Mouse (Mus musculus) myocyte (in vitro differentiated cells): ENCODE results near the gene Ppil2. TPM values are rescaled to one million over a fixed set of nuclear protein-coding genes. Genes with fewer than 3 reads are reported as not detected.

Experiments used
- H3K27me3 ChIP-seq: one replicate; pipeline ENCODE4 v1.6.1; 2011; ENCODE audit not compliant: control insufficient read depth, insufficient read depth, insufficient read length
- H3K36me3 ChIP-seq: one replicate; pipeline ENCODE4 v1.6.1; 2011; ENCODE audit not compliant: control insufficient read depth, insufficient read depth
- H3K4me2 ChIP-seq: one replicate; pipeline ENCODE4 v1.6.1; 2011; ENCODE audit warnings: low read depth, control low read depth
- H3K4me3 ChIP-seq: one replicate; pipeline ENCODE4 v1.5.1; 2011; ENCODE audit warnings: mild to moderate bottlenecking, control low read depth, moderate library complexity
- H3K79me2 ChIP-seq: one replicate; pipeline ENCODE4 v1.6.1; 2011; ENCODE audit not compliant: control insufficient read depth, insufficient read depth
- H3ac ChIP-seq: one replicate; pipeline ENCODE4 v1.6.1; 2011; ENCODE audit not compliant: control insufficient read depth, insufficient read length
- CEBPB ChIP-seq: IDR thresholded peaks from 2 replicates; pipeline ENCODE4 v1.6.1; 2011; ENCODE audit warnings: mild to moderate bottlenecking, moderate library complexity; ENCODE audit not compliant: poor library complexity, insufficient read depth, severe bottlenecking
- E2F4 ChIP-seq: IDR thresholded peaks from one replicate; pipeline ENCODE4 v1.6.1; 2011; ENCODE audit warnings: mild to moderate bottlenecking, control low read depth, moderate library complexity; ENCODE audit not compliant: insufficient read depth
- MAX ChIP-seq: IDR thresholded peaks from one replicate; pipeline ENCODE4 v1.6.1; 2011; ENCODE audit warnings: low read depth, mild to moderate bottlenecking, control low read depth
- MYOD1 ChIP-seq, 3 experiments: IDR thresholded peaks; one replicate each; pipeline ENCODE4 v1.6.1; 2011; ENCODE audit warnings: control low read depth in 2 of 3, low read depth in 2 of 3, mild to moderate bottlenecking in 2 of 3, moderate library complexity in 1 of 3; ENCODE audit not compliant: insufficient read length in 2 of 3, control insufficient read depth in 1 of 3
- MYOG ChIP-seq, 3 experiments: IDR thresholded peaks; one replicate each; pipeline ENCODE4 v1.6.1; 2011; ENCODE audit warnings: control low read depth in 2 of 3, low read depth in 2 of 3, mild to moderate bottlenecking in 2 of 3; ENCODE audit not compliant: insufficient read length in 2 of 3, control insufficient read depth in 1 of 3, insufficient read depth in 1 of 3
- POLR2A ChIP-seq: IDR thresholded peaks from one replicate; pipeline ENCODE4 v1.6.1; 2011; ENCODE audit warnings: low read depth, mild to moderate bottlenecking, control low read depth, moderate library complexity; ENCODE audit not compliant: insufficient read length
- POLR2AphosphoS2 ChIP-seq: IDR thresholded peaks from one replicate; pipeline ENCODE4 v1.6.1; 2011; ENCODE audit warnings: low read depth, control low read depth; ENCODE audit not compliant: insufficient read length
- REST ChIP-seq: IDR thresholded peaks from one replicate; pipeline ENCODE4 v1.6.1; 2011; ENCODE audit warnings: mild to moderate bottlenecking, control low read depth, moderate library complexity; ENCODE audit not compliant: insufficient read depth, insufficient read length
- SRF ChIP-seq: IDR thresholded peaks from one replicate; pipeline ENCODE4 v1.6.1; 2011; ENCODE audit warnings: low read depth; ENCODE audit not compliant: control insufficient read depth, insufficient read length
- TCF12 ChIP-seq: IDR thresholded peaks from one replicate; pipeline ENCODE4 v1.6.1; 2011; ENCODE audit warnings: mild to moderate bottlenecking, control low read depth; ENCODE audit not compliant: poor library complexity, insufficient read depth, severe bottlenecking
- TCF3 ChIP-seq: IDR thresholded peaks from one replicate; pipeline ENCODE4 v1.6.1; 2011; ENCODE audit warnings: low read depth, control low read depth; ENCODE audit not compliant: insufficient read length
- USF1 ChIP-seq: IDR thresholded peaks from one replicate; pipeline ENCODE4 v1.6.1; 2011; ENCODE audit warnings: low read depth, mild to moderate bottlenecking, control low read depth, moderate library complexity
- polyA plus RNA-seq: library from polyadenylated mRNA; unstranded; fragments of >200 nt; fragmentation: generic; extraction: Trizol; gene quantifications from one replicate; pipeline ENCODE4 v1.2.1, GENCODE M21; 2012; ENCODE audit warnings: missing spikeins

Ppil2 gene
- polyA plus RNA-seq, 1 experiment = 48.5 TPM

DNA sequence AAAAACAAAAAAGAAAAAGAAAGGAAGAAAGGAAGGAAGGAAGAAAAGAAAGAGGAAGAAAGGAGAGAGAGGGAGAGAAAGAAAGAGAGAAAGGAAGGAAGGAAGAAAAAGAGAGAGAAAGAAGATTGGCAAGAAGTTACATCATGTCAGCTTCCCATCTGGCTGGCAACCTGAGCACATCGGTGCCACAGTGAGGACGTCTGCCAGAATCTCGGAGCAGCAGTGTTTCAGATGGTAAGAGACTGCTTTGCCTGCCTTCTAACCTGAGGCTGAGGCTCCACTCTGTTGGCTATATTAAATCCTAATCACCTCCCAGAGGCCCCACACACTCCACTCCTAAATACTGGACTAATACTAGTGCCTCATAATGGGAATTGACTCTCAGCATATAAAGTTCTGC is 57.2 kb downstream of the Ppil2 start:
- Histone ChIP-seq H3K36me3 (peaks cover 2% of the 10 kb centered on the region), H3K4me3 (no peak overlapping the region), H3K27me3 (no peaks in the 10 kb centered on the region), H3K4me2 (no peak overlapping the region), H3K79me2 (no peaks in the 10 kb centered on the region), H3ac (no peak overlapping the region)
- TF ChIP-seq TCF12 (no peak), CEBPB (0 out of 2 replicates have a peak, but pooled peaks have one; percentile 27)

DNA sequence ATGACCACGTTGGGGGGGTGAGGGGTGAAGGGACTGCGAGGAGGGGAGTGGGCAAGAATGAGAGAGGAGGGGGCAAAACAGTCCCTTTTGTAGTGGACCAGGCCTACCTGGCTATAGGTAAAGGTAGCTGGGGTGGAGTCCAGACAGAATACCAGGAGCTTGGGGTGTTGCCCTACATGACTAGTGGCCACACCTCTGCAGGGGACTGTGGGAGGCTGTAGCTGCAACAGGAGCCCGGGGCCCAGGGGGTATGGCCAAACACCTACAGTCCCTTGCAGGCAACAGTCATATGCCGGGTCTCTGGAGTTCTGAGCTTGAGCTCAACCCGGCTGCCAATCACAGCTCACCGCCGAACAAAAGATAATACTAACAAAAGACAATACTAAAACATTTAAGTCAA is 59.0 kb downstream of the Ppil2 start:
- Histone ChIP-seq H3K4me2 (no peak overlapping the region), H3K79me2 (no peaks in the 10 kb centered on the region), H3K27me3 (no peaks in the 10 kb centered on the region), H3ac (no peak overlapping the region), H3K36me3 (peaks cover 17% of the 10 kb centered on the region), H3K4me3 (no peak overlapping the region)
- TF ChIP-seq REST = no peak
- no peak for TF ChIP-seq MYOG (IDR thresholded peaks at IDR 0.05; ENCODE audit: control insufficient read depth in 1 of 3, insufficient read depth in 1 of 3, insufficient read length in 2 of 3, low read depth in 2 of 3)
- no peak for TF ChIP-seq SRF
- no peak for TF ChIP-seq MAX
- TF ChIP-seq TCF12 = no peak
- TF ChIP-seq CEBPB = no peak
- TF ChIP-seq USF1 = no peak
- TF ChIP-seq MYOD1 (IDR thresholded peaks at IDR 0.05; ENCODE audit: control insufficient read depth in 1 of 3, insufficient read length in 2 of 3, low read depth in 2 of 3) = no peak
- no peak for TF ChIP-seq POLR2AphosphoS2
- no peak for TF ChIP-seq POLR2A
- no peak for TF ChIP-seq E2F4
- TF ChIP-seq TCF3 = no peak

DNA sequence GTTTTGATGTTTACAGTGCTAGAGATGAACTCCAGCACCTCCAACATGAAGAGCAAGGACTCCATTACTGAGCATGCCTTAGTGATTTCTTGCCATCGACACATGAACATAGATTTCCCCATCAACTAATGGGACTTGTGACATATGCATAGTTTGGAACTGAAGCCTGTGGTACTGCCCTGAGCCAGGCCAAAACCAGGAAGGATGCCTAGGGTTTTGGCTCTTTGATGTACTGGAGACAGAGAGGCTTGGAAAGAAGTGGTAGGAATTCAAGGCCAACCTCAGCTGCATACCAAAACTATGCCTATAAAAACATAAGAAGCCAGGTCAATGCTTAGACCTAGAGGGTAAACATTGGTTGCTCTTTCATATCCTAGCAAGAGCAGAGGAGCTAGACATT is 61.2 kb downstream of the Ppil2 start:
- H3K4me2 ChIP-seq = no peak overlapping the region
- no peak overlapping the region for H3K4me3 ChIP-seq
- no peaks in the 10 kb centered on the region for H3K79me2 ChIP-seq
- H3ac ChIP-seq = no peak overlapping the region
- H3K27me3 ChIP-seq = no peaks in the 10 kb centered on the region
- no peak for TF ChIP-seq REST
- no peak for TF ChIP-seq SRF
- TF ChIP-seq E2F4 = no peak
- TF ChIP-seq CEBPB = no peak
- no peak for TF ChIP-seq TCF3
- no peak for TF ChIP-seq POLR2AphosphoS2
- TF ChIP-seq POLR2A = no peak
- no peak for TF ChIP-seq TCF12
- TF ChIP-seq MYOG (IDR thresholded peaks at IDR 0.05; ENCODE audit: control insufficient read depth in 1 of 3, insufficient read depth in 1 of 3, insufficient read length in 2 of 3, low read depth in 2 of 3) = no peak
- H3K36me3 ChIP-seq = peaks cover 20% of the 10 kb centered on the region

DNA sequence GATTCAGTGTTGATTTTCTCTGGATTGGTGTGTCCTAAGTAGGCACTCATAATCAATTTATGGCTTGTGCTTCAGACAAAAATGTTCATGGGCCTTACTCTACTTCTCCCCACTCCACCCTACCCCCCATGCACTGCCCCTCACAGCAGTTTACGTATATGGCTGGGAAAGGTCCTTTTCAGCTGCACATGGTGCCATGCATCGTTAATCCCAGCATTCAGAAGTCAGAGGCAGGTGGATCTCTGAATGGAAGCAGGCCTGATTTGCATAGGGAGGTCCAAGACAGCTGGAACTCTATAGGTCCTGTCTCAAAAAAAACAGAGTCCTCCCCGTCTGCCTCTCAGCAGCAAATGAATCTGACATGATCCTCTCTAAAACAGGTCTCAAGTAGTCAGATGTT is 65.8 kb downstream of the Ppil2 start:
- TF ChIP-seq SRF (no peak), MYOD1 (IDR thresholded peaks at IDR 0.05; ENCODE audit: control insufficient read depth in 1 of 3, insufficient read length in 2 of 3, low read depth in 2 of 3) (no peak), USF1 (no peak), MYOG (IDR thresholded peaks at IDR 0.05; ENCODE audit: control insufficient read depth in 1 of 3, insufficient read depth in 1 of 3, insufficient read length in 2 of 3, low read depth in 2 of 3) (no peak), E2F4 (no peak), REST (no peak), POLR2A (no peak), POLR2AphosphoS2 (no peak), TCF3 (no peak), TCF12 (no peak)
- Histone ChIP-seq H3K27me3 (no peaks in the 10 kb centered on the region), H3K79me2 (no peaks in the 10 kb centered on the region), H3ac (no peak overlapping the region), H3K4me2 (no peak overlapping the region), H3K36me3 (peaks cover 21% of the 10 kb centered on the region), H3K4me3 (no peak overlapping the region)

DNA sequence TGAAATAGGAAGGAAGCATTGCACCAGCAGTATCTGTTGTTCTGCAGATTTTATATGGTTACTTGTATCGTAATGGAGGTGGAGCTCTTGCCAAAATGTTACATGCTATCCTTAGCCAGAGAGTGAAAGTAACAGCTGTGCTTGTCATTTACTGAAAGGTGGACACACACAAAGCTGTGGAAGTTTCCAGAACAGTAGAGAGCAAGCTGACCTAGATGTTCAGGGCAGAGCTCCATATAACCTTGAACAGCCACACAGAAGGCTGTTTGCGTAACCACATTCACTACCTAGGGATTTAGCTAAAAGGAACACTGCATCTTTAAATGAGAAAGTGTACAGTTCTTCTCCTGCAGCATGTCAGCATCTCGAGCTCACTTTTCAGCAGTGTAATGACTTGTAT is 66.7 kb downstream of the Ppil2 start:
- TF ChIP-seq MYOD1 (IDR thresholded peaks at IDR 0.05; ENCODE audit: control insufficient read depth in 1 of 3, insufficient read length in 2 of 3, low read depth in 2 of 3) (peak; percentile 66 to 86 (median 86)), MYOG (IDR thresholded peaks at IDR 0.05; ENCODE audit: control insufficient read depth in 1 of 3, insufficient read depth in 1 of 3, insufficient read length in 2 of 3, low read depth in 2 of 3) (no peak)
- H3K27me3 ChIP-seq = no peaks in the 10 kb centered on the region
- H3K4me2 ChIP-seq = peak overlapping the region; percentile 28
- H3K36me3 ChIP-seq = peaks cover 26% of the 10 kb centered on the region
- H3K4me3 ChIP-seq = no peak overlapping the region
- no peak overlapping the region for H3ac ChIP-seq
- no peaks in the 10 kb centered on the region for H3K79me2 ChIP-seq
